Mouse (Mus musculus) bone marrow, adult 2 months (tissue): ENCODE results near the gene BC035947. TPM values are rescaled to one million over a fixed set of nuclear protein-coding genes. Genes with fewer than 3 reads are reported as not detected.

Experiments used
- H3K27ac ChIP-seq: fragments of 200-500 bp; 2 replicates; pipeline ENCODE4 v1.5.1; 2012; ENCODE audit warnings: low read depth, mild to moderate bottlenecking, control low read depth, inconsistent platforms, low read length; ENCODE audit not compliant: control insufficient read depth, poor library complexity, insufficient read depth
- H3K4me1 ChIP-seq: fragments of 200-500 bp; 2 replicates; pipeline ENCODE4 v1.6.1; 2011; ENCODE audit warnings: low read length; ENCODE audit not compliant: control insufficient read depth, insufficient read depth
- H3K4me3 ChIP-seq: fragments of 200-500 bp; replicated peaks from 2 replicates; pipeline ENCODE3; 2011; ENCODE audit warnings: mild to moderate bottlenecking, low read depth, low read length, control low read depth; ENCODE audit not compliant: control insufficient read depth
- CTCF ChIP-seq: fragments of 200-500 bp; IDR thresholded peaks from 2 replicates; pipeline ENCODE4 v1.5.1; 2011; ENCODE audit warnings: low read length, control low read depth; ENCODE audit not compliant: control insufficient read depth, insufficient read depth
- POLR2A ChIP-seq: fragments of 200-500 bp; IDR thresholded peaks from 2 replicates; pipeline ENCODE4 v1.6.1; 2011; ENCODE audit warnings: low read depth, mild to moderate bottlenecking, control low read depth, low read length, borderline replicate concordance; ENCODE audit not compliant: control insufficient read depth
- WGBS: fragments of 180-500 bp; shearing (Covaris S2); methylation state at CpG from one replicate; pipeline ENCODE4 v1.1.7; 2018; 5-methylcytosine and 5-hydroxymethylcytosine counted together
- polyA plus RNA-seq: library from polyadenylated mRNA; stranded (reverse); fragments of >200 nt; gene quantifications from 2 replicates; pipeline ENCODE4 v1.2.4, GENCODE M21; 2011; ENCODE audit warnings: low replicate concordance; ENCODE audit not compliant: missing spikeins, insufficient read depth, insufficient read length

BC035947 gene
- polyA plus RNA-seq, 1 experiment: not detected

DNA sequence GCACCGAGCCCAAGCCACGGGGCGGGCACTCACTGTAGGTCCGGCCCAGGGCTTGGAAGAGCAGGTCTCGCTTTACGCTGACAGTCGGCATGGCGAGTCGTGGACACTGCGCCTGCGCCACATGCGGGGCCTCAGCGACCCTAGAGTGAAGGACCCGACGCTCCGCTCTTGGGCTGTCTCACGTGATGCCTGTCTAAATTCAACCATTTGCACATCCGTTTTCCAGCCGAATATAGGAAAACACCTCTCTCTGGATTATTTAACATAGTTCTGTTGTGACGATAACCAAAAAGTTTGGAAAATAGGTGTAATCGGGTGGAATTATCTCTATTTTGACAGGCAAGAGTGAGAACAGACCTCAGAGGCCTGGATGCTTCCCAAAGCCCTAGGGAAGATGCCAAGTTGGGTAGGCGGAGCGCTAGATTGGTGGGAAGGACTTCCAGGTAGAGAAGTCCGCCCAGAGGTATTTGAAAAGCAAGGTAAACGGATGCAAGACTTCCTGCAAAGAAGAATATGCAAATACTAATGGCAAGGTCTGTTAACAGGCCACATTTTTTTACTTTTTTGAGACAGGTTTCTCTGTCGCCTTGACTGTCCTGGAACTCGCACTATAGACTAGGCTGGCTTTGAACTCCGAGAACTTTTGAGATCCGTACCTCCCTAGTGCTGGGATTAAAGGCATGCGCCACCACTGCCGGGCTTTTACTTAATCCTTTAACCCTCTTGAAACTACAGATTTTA lies 23.0 kb downstream of the BC035947 start, which contains the start of gene Farsb:
Farsb (minus strand) TSS at position 146 of the 741 bp plus-strand sequence.
- TF ChIP-seq POLR2A (peak; percentile 59; the same call in 1 of the 2 replicates), CTCF (no peak)
- under 1% methylated on average over 31 of the region's 31 CpGs for WGBS
- H3K27ac ChIP-seq: peak within 1 kb of the TSS; percentile 60
- H3K4me1 ChIP-seq: peaks cover 6% of the 10 kb centered on the region
- H3K4me3 ChIP-seq: peak within 1 kb of the TSS; percentile 90

DNA sequence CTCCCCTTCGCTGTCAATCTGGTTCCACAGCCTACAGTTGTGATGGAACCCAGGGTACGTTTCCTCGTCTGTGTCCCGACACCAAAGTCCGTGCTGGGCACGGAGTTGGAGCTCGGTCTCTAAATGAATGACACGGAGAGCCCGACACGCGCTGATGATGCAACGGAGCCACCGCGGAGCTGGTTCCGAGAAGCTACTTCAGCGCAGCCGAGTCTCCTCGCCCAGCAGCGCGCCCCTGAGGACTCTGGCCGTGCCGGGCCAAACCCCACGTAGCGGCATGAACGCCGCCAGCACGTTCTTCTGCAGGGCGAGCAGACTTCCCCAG lies 23.6 kb downstream of the BC035947 start:
- Histone ChIP-seq H3K4me3 (peak overlapping the region; percentile 90), H3K27ac (peak overlapping the region; percentile 60), H3K4me1 (peaks cover 6% of the 10 kb centered on the region)
- WGBS: under 1% methylated on average over 28 of the region's 28 CpGs
- no peak for TF ChIP-seq POLR2A
- no peak for TF ChIP-seq CTCF

DNA sequence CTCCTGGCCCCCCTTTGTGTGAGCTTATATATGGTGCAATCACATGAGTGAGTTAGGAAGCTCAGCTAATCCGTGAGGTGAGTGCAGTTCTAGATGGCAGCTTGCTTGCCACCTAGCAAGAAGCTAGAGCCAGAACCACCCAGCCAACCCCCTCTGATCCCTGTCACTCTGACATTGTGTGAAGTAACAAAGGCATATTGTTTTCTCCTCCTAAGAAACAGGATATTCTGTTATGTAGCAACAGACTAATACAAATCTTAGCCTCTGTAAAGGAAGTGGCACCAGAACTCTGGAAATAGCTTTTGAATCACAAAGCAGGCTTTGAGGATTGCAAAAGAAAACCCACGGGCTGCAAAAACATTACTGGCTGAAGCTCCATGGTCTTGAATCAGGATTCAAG lies 27.6 kb downstream of the BC035947 start:
- H3K4me1 ChIP-seq: peaks cover 6% of the 10 kb centered on the region
- TF ChIP-seq CTCF (no peak), POLR2A (no peak)
- WGBS: 40% methylated on average over 2 of the region's 2 CpGs

DNA sequence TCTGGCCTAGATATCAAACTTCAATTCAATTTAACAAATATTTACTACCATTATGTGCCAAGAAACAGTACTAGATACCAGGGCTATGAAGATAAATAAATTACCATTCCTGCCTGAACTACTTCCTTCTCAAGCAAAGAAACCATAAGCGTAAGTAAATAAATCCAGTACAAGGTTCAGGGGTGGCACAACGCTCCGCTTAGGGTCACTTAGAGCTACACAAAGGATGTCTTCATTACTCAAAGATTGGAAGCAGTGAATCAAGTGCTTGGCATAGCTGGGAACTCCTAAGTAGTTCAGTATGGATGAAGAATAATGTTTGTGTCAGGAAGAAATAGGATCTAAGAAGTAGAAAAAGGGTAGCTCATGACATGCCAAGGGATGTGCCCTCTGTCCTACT lies 28.5 kb downstream of the BC035947 start:
- Histone ChIP-seq H3K27ac (no peak overlapping the region), H3K4me1 (peaks cover 6% of the 10 kb centered on the region)

More for the DNA sequence above, 27.6 kb downstream of the BC035947 start:
- Histone ChIP-seq H3K27ac (no peak overlapping the region), H3K4me3 (no peak overlapping the region)

DNA sequence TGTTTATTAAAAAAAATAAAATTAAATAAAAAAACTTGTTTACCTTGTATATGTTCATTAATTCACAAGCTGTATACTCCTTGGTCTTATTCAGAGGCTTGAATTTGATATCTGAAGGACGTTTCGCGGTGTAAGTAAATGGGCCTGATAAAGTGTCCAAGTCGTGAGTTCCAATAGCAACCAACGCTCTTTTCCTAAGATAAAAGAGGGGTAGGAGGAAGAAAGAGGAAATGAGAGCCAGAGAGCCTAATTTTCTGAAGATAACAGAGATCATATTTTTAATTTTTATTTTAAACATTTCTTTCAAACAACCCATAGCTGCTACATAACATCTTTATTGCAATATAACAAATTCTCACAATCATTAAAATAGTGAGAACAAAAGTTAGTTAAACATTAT lies 39.5 kb downstream of the BC035947 start:
- Histone ChIP-seq H3K4me3 (no peak overlapping the region), H3K4me1 (no peaks in the 10 kb centered on the region; the same call in 1 of the 2 replicates), H3K27ac (no peak overlapping the region)
- TF ChIP-seq CTCF (no peak), POLR2A (no peak)
- 80% methylated on average over 5 of the region's 5 CpGs for WGBS

More for the DNA sequence above, 28.5 kb downstream of the BC035947 start:
- no peak overlapping the region for H3K4me3 ChIP-seq
- WGBS: 93% methylated on average over 3 of the region's 3 CpGs
- TF ChIP-seq CTCF: no peak
- TF ChIP-seq POLR2A: no peak

DNA sequence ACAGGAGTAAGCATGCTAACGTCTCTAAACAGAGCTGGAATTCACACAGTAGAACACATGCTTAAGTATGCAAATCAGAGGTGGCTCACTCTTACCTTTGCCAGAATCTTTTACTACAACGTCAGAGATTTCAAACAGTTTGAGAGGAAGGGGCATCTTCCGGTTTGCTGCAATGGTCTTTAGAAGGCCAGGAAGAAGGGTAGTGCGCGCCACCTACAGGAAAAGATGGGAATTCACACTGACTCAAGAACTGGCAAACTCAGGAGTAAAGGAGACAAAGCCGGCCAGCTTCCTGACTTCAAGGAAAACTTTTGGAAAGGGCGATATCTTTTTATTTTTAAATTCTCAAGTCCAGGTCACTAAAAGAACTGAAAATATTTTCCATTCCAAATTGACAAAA lies 57.3 kb downstream of the BC035947 start:
- no peak overlapping the region for H3K27ac ChIP-seq
- 62% methylated on average over 7 of the region's 7 CpGs for WGBS
- no peaks in the 10 kb centered on the region for H3K4me1 ChIP-seq
- no peak overlapping the region for H3K4me3 ChIP-seq
- TF ChIP-seq CTCF (peak; percentile 43; the same call in 1 of the 2 replicates), POLR2A (no peak)

DNA sequence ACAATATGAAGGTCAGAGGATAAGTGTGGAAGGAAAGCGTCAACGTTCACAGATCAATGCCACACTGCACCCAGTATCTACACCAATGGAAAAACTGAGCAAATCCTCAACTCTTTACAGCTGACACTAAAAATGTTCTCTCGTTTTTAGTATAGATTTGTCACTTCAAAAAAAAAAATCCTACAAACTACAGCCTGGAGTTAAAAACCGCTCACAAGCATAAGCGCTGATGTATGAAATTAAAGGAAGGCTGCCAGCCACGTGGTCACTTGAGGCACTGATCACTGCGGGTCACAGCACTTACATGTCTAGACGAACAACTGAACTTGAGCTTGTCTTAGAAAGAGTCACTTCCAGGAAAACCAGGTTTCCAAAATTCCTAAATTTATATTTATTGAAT lies 58.1 kb downstream of the BC035947 start:
- Histone ChIP-seq H3K27ac (no peak overlapping the region), H3K4me3 (no peak overlapping the region), H3K4me1 (no peaks in the 10 kb centered on the region)
- WGBS: 91% methylated on average over 8 of the region's 8 CpGs
- no peak for TF ChIP-seq CTCF
- TF ChIP-seq POLR2A: no peak

DNA sequence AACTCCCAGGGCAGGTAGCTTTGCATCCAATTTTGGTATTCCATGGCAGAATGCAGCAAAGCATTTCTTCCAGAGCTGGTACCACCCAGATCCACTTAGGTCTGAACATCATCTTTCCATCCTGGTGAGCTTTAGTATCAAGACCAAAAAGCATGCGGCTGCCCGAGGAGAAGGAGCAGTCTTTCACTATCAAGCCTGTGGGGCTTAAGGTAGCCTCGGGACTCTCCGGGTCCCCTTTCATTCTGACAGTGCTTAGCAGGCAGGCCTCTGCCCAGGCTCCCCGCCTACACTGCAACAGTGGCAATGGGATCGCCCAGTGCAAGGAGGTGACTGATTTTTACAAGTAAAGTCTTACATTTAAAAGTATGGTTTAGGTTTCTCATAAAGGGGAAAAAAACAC lies 59.4 kb downstream of the BC035947 start:
- no peak overlapping the region for H3K27ac ChIP-seq
- WGBS: 93% methylated on average over 6 of the region's 6 CpGs
- H3K4me1 ChIP-seq: no peaks in the 10 kb centered on the region
- TF ChIP-seq POLR2A (no peak), CTCF (no peak)
- no peak overlapping the region for H3K4me3 ChIP-seq
